Mouse (Mus musculus) layer of hippocampus, adult 2 months (tissue): ENCODE data around the gene Gpr179. TPM values are rescaled to one million over a fixed set of nuclear protein-coding genes. Genes with fewer than 3 reads are reported as not detected.

ENCODE experiments used
- DNase-seq, 2 experiments: peaks; one replicate each; pipeline ENCODE4 v3.0.0; 2022; ENCODE audit warnings: low spot score in 2 of 2
- H3K27ac ChIP-seq: fragments of 200-600 bp; 2 replicates; pipeline ENCODE4 v1.8.1; 2022
- H3K4me3 ChIP-seq: fragments of 200-600 bp; 2 replicates; pipeline ENCODE4 v1.8.1; 2022; ENCODE audit warnings: mild to moderate bottlenecking
- CTCF ChIP-seq: fragments of 200-600 bp; conservative IDR thresholded peaks from 2 replicates; pipeline ENCODE4 v1.8.1; 2022; ENCODE audit warnings: antibody characterized with exemption, mild to moderate bottlenecking, moderate library complexity
- total RNA-seq, 2 experiments: library from RNA; stranded (reverse); gene quantifications; 2 replicates each; pipeline ENCODE4 v1.2.3; 2021

Gpr179 gene
- total RNA-seq, 2 experiments from 2014 or later = 0.20 to 0.33 TPM

- no peak overlapping the region for H3K4me3 ChIP-seq
- TF ChIP-seq CTCF = no peak
- DNase-seq = no peak
- no peak overlapping the region for H3K27ac ChIP-seq
Observed at GRCm38 (mm10) chr11:97284854-97285253, 67.0 kb downstream of the Gpr179 start.

- Histone ChIP-seq H3K4me3 (no peak overlapping the region), H3K27ac (no peak overlapping the region)
- no peak for DNase-seq
- TF ChIP-seq CTCF = no peak
Observed at GRCm38 (mm10) chr11:97282179-97282578, 69.7 kb downstream of the Gpr179 start.

Other genes with a start within 250 kb of the Gpr179 start
- under 1 TPM; 0.17 to 0.23 TPM for gene Tbx21, start 236.7 kb downstream of the Gpr179 start, total RNA-seq
- 10 to 100 TPM; 91.8 to 96.9 TPM for gene Tbkbp1, start 200.6 kb downstream of the Gpr179 start, total RNA-seq
- gene Kpnb1, start 164.2 kb downstream of the Gpr179 start, total RNA-seq = 100 to 1,000 TPM; 128 to 133 TPM
- gene Npepps, start 71.4 kb downstream of the Gpr179 start, total RNA-seq = 100 to 1,000 TPM; 142 to 151 TPM
- 10 to 100 TPM; 24.9 to 30.3 TPM for gene Mrpl45, start 36.4 kb downstream of the Gpr179 start, total RNA-seq
- 10 to 100 TPM; 79.5 to 79.7 TPM for gene Socs7, start 10.5 kb upstream of the Gpr179 start, total RNA-seq
- gene Arhgap23, start 63.5 kb upstream of the Gpr179 start, total RNA-seq = 10 to 100 TPM; 66.0 to 74.1 TPM
- under 1 TPM in 1 of 2 experiments, not detected in 1; 0.25 TPM for gene 4933428G20Rik, start 148.3 kb upstream of the Gpr179 start, total RNA-seq
- 100 to 1,000 TPM; 226 to 232 TPM for gene Srcin1, start 224.1 kb upstream of the Gpr179 start, total RNA-seq